In genomic region chr2:84679016-84679415, GRCm38 (mm10) we compare ENCODE assay signal across 8 mouse cellular contexts. TPM values are rescaled to one million over a fixed set of nuclear protein-coding genes. Genes with fewer than 3 reads are reported as not detected.
DNase-seq lines count a peak whose midpoint lies in the region; ATAC-seq and TF ChIP-seq lines count a peak whose summit lies in the region.

TSS of gene Tmx2 (minus strand) at chr2:84679140.

- peaks cover 27% of the 10 kb centered on the region for H3K36me3 ChIP-seq in C2C12 (ENCODE audit: control insufficient read depth, insufficient read depth)
- H3K36me3 ChIP-seq in embryonic facial prominence, embryonic 13.5 days: peaks cover 31% of the 10 kb centered on the region
- peaks cover 34% of the 10 kb centered on the region for H3K36me3 ChIP-seq in heart, embryonic 13.5 days
- no peaks in the 10 kb centered on the region; the same call in 1 of the 2 replicates for H3K36me3 ChIP-seq in midbrain, embryonic 16.5 days (ENCODE audit: control insufficient read depth, insufficient read depth, low read length)

- H3K79me2 ChIP-seq in C2C12 (ENCODE audit: control insufficient read depth, insufficient read depth): peaks cover 47% of the 10 kb centered on the region

- DNase-seq in 3T3-L1 (ENCODE audit: low read depth, low spot score): peak; percentile 34
- no peak for DNase-seq in left cerebral cortex, postnatal 10 days (ENCODE audit: extremely low spot score in 1 of 2, low spot score in 2 of 2)
- no peak for DNase-seq in spleen, postnatal 14 days (ENCODE audit: low spot score in 2 of 2)
- DNase-seq in cerebellum, postnatal 25 days: no peak

- no peak for TF ChIP-seq CTCF in C2C12 (IDR thresholded peaks at IDR 0.05; ENCODE audit: control insufficient read depth, insufficient read depth, insufficient read length)

- H3ac ChIP-seq in C2C12 (ENCODE audit: control insufficient read depth, insufficient read length, low read depth): peak within 1 kb of the TSS; percentile 79

- no peaks in the 10 kb centered on the region for H3K27me3 ChIP-seq in C2C12 (ENCODE audit: control insufficient read depth, insufficient read depth, insufficient read length)
- H3K27me3 ChIP-seq in embryonic facial prominence, embryonic 13.5 days: no peaks in the 10 kb centered on the region
- no peaks in the 10 kb centered on the region for H3K27me3 ChIP-seq in heart, embryonic 13.5 days (replicated peaks)
- H3K27me3 ChIP-seq in midbrain, embryonic 16.5 days (ENCODE audit: control insufficient read depth, insufficient read depth, low read depth, low read length): no peaks in the 10 kb centered on the region

- 13% methylated on average over 8 of the region's 8 CpGs for WGBS in embryonic facial prominence, embryonic 13.5 days
- 13% methylated on average over 8 of the region's 8 CpGs for WGBS in heart, embryonic 13.5 days
- 18% methylated on average over 8 of the region's 8 CpGs for WGBS in midbrain, embryonic 16.5 days

- H3K4me2 ChIP-seq in embryonic facial prominence, embryonic 13.5 days: peak within 1 kb of the TSS; percentile 62
- H3K4me2 ChIP-seq in heart, embryonic 13.5 days: peak within 1 kb of the TSS; percentile 86
- H3K4me2 ChIP-seq in midbrain, embryonic 16.5 days (ENCODE audit: low read length): peak within 1 kb of the TSS; percentile 65

- intact Hi-C loops in left cerebral cortex, postnatal 10 days (cut with DNase I): no loop called here

- H3K9me3 ChIP-seq in embryonic facial prominence, embryonic 13.5 days: no peaks in the 10 kb centered on the region
- H3K9me3 ChIP-seq in heart, embryonic 13.5 days: no peaks in the 10 kb centered on the region
- H3K9me3 ChIP-seq in midbrain, embryonic 16.5 days (replicated peaks; ENCODE audit: control insufficient read depth, low read length, poor library complexity, severe bottlenecking): no peaks in the 10 kb centered on the region

- peaks cover 25% of the 10 kb centered on the region for H3K79me3 ChIP-seq in C2C12 (ENCODE audit: low read depth)

- peak within 1 kb of the TSS; percentile 91 for H3K9ac ChIP-seq in embryonic facial prominence, embryonic 13.5 days
- H3K9ac ChIP-seq in heart, embryonic 13.5 days: peak within 1 kb of the TSS; percentile 97
- peak within 1 kb of the TSS; percentile 83 for H3K9ac ChIP-seq in midbrain, embryonic 16.5 days (ENCODE audit: low read depth, low read length)

- peak within 1 kb of the TSS; percentile 98 for H3K4me3 ChIP-seq in C2C12 (ENCODE audit: insufficient read depth, poor library complexity, severe bottlenecking)
- peak within 1 kb of the TSS; percentile 99 for H3K4me3 ChIP-seq in embryonic facial prominence, embryonic 13.5 days
- H3K4me3 ChIP-seq in heart, embryonic 13.5 days: peak within 1 kb of the TSS; percentile 99
- peak within 1 kb of the TSS; percentile 98 for H3K4me3 ChIP-seq in midbrain, embryonic 16.5 days (ENCODE audit: low read depth, low read length)

- H3K27ac ChIP-seq in embryonic facial prominence, embryonic 13.5 days: peak within 1 kb of the TSS; percentile 73; the same call in 1 of the 2 replicates
- peak within 1 kb of the TSS; percentile 77 for H3K27ac ChIP-seq in heart, embryonic 13.5 days (replicated peaks)
- H3K27ac ChIP-seq in midbrain, embryonic 16.5 days (ENCODE audit: low read length): peak within 1 kb of the TSS; percentile 75

- ATAC-seq in embryonic facial prominence, embryonic 13.5 days (ENCODE audit: insufficient number of reproducible peaks, insufficient read depth, low FRiP score, low TSS enrichment, low read depth): no peak
- no peak for ATAC-seq in heart, embryonic 13.5 days (ENCODE audit: extremely low read depth, insufficient number of reproducible peaks, low FRiP score, low TSS enrichment)
- no peak for ATAC-seq in midbrain, embryonic 16.5 days

- peaks cover 18% of the 10 kb centered on the region for H3K4me1 ChIP-seq in embryonic facial prominence, embryonic 13.5 days
- H3K4me1 ChIP-seq in heart, embryonic 13.5 days: peaks cover 33% of the 10 kb centered on the region
- H3K4me1 ChIP-seq in midbrain, embryonic 16.5 days (ENCODE audit: control insufficient read depth, insufficient read depth, low read length): peaks cover 21% of the 10 kb centered on the region

TF ChIP-seq in C2C12, 6 proteins besides CTCF, POLR2A, EP300 and RAD21:
- TF ChIP-seq MYOG (IDR thresholded peaks at IDR 0.05; ENCODE audit: control insufficient read depth, extremely low read depth, insufficient read length): no peak
- TF ChIP-seq FOSL1 (IDR thresholded peaks at IDR 0.05; ENCODE audit: insufficient read depth, low read length, poor library complexity, severe bottlenecking): no peak
- TF ChIP-seq USF1 (IDR thresholded peaks at IDR 0.05; ENCODE audit: low read depth): no peak
- no peak for TF ChIP-seq MYOD1 (IDR thresholded peaks at IDR 0.05; ENCODE audit: control insufficient read depth, insufficient read length, low read depth)
- no peak for TF ChIP-seq MAX (IDR thresholded peaks at IDR 0.05)
- no peak for TF ChIP-seq CEBPB (IDR thresholded peaks at IDR 0.05; ENCODE audit: low read depth)

RNA-seq across cellular contexts. Expression of gene Tmx2, which starts in this region (rescaled TPM):
- polyA plus RNA-seq in C2C12 (2012; fragmentation: generic; extraction: Trizol): 90.0 TPM
- polyA plus RNA-seq in embryonic facial prominence, embryonic 13.5 days (2015; fragmentation: Nextera tagmentation; extraction: Ambion mirVana): 105 and 113 TPM in 2 replicates
- polyA plus RNA-seq in heart, embryonic 13.5 days (2015; fragmentation: Nextera tagmentation; extraction: Ambion mirVana): 136 and 163 TPM in 2 replicates
- 100 to 1,000 TPM; 183 to 192 TPM for total RNA-seq in left cerebral cortex, postnatal 10 days (2021)
- polyA plus RNA-seq in midbrain, embryonic 16.5 days (2015; fragmentation: Nextera tagmentation; extraction: Ambion mirVana): 298 and 301 TPM in 2 replicates
